Mouse (Mus musculus) CD4-positive helper T cell, adult 2 months (primary cell): ENCODE measurements at regions not wholly inside any gene's neighbourhood (a gene's known extent, or its start where the extent isn't known, plus 50 kb on each side); places are given as distances from the start of the nearest gene placed in this dataset.
"Not testable (repeated sequence)": the region's sequence is repeated elsewhere in the genome, so short reads cannot be mapped to it uniquely, and the experiment has no call there.

Experiments
- DNase-seq: peaks from one replicate; pipeline ENCODE4 v3.0.0-alpha.2; 2012; ENCODE audit warnings: low read depth, missing footprints, low spot score

DNA sequence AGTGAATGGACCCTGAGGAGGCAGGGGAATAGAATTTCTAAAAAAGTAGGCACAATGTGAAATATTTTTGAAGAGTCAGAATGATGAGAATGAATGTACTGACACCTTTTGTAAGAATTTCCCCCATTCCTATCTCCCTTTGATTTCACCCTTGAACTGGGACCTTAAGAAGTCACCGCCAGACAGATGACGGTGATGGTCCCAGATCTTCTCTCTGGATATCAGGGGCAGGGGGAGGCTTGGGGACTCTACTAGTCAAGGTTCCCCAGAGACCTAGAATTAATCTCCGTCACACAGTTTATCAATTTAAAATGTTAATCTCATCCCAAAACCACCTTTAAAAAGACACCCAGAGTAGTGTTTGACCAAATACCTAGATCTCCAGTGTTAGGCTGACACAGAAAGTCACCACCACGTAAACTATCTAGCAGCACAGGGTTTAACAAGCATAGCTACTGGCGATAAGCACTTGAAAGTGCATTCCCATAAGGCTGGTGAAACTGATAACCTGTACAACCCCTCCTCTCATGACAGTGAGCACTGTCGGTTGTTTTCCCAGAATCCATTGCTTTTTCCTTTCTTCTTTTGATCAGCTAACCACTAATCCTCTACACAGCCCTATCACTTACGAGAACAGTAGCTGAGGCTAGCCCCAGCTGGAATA is 163.5 kb upstream of the Cdkn3 start:
- no peak for DNase-seq

DNA sequence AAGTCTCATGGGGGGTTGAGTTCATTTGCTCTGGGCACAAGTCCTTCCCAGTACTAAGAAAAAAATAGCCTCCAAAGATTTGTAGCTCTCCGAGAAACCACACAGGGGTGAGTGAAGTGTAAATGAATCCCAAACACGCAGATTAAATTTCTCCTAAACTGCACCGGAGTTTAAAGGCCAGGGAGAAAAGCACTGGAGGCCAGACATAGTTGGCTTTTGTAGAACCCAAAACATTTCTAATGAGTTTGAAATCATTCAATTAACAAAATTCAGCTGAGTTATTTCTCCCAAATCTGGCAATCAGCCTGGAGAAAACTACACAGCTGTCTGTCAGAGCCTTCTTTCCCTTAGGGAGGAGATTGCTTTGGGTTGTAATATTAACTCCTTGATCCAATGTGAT is 166.2 kb upstream of the Cdkn3 start:
- no peak for DNase-seq

DNA sequence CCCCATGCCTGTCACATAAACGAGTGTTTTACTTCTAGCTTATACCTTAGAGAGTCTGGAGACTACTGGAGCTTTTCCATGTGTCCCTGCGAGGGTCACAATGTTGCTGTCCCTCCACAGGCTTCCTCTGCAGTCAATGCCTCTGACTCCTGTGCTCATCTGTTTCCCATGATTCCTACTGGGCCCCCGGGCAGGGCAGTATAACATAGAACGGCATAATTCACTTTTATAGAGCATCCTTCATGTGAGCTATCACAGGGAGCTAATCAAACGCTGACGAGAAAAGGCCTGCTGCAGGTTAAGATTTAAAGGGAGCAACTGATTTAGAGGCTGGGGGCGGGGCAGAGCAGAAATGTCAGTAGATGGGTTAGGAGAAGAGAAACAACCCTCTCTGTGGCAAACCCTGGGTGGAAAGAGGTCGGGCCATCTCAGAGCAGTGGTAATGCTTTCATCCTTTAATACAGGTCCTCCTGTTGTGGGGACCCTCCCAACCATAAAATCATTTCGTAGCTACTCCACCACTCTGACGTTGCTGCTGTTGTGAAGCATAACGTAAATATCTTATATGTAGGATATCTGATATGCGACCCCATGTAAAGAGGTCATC is 168.5 kb upstream of the Cdkn3 start:
- DNase-seq: no peak

DNA sequence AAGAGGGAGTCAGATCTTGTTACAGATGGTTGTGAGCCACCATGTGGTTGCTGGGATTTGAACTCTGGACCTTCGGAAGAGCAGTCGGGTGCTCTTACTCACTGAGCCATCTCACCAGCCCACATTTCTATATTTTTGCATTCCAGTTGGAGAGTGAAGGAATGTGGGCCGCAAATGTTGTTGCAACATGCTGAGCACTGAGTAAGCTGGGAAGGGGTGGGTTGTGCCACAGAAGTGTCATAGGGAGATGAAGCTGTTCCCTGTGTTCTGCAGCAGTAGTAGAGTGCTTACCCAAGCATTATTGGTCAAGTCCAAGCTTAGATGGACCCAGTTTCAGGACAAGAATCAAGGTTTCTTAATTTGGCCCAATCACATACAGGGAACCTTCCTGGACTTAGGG is 169.1 kb upstream of the Cdkn3 start:
- DNase-seq: no peak

GRCm38 (mm10) chr14:46586093-46586492 is 174.2 kb upstream of the Cdkn3 start:
- DNase-seq: no peak

DNA sequence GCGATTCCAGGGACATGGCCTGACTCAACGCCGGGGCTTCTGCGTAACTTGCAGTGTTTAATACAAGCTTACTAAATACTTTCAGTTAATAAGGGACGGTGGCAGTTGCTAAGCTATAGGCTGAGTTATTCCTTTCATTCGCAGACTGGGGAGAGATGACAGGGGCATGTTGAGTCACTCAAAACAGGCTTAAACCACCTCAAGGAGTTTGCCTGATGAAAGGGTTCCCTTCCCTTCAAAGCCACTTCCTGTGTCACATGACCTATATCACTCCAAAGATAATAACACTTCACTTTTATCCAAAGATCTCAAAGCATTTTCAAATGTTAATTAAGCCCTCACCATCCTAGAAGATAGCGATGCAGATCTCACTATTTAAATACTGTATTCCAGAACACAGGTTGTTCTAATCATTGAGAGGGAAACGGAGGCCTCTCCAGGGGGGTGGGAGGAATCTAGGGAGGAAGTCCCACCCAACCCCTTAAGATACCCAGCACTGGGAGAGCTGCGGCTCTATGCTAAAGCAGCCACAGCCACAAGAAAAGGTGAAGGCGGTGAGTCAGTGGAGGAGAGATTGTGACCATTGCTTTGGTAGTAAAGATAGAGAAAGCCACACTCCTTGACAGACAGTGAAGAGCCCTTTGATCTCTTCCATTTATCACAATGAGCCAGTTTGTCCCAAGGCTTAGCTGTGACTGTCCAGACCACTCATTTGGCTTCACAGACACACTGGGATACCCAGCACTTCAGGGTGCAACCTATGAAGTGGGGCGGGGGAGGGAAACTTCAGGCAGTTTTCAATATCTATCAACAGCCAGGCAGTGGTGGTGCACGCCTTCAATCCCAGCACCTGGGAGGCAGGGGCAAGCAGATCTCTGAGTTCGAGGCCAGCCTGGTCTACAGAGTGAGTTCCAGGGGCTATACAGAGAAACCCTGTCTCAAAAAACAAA is 182.0 kb upstream of the Cdkn3 start:
- peak; percentile 17 for DNase-seq

DNA sequence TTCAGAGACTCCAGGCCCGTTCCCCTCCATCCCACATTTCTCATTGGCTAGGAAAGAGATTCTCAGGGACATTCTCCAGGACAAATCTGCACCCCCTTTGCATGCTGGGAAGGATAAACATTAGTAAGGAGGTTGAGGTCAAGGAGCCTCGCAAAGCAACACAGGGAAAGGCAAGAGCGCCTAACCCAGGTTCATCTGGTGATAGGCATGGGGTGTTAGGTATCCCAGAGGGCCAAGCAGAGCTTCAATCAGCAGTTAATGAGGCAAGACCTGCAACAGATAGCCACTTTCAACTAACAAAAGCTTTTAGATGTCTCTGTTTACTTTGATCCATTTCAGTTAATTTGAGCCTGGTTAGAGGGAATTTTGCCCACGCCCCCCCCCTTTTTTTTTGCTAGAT is 184.5 kb upstream of the Cdkn3 start:
- no peak for DNase-seq

DNA sequence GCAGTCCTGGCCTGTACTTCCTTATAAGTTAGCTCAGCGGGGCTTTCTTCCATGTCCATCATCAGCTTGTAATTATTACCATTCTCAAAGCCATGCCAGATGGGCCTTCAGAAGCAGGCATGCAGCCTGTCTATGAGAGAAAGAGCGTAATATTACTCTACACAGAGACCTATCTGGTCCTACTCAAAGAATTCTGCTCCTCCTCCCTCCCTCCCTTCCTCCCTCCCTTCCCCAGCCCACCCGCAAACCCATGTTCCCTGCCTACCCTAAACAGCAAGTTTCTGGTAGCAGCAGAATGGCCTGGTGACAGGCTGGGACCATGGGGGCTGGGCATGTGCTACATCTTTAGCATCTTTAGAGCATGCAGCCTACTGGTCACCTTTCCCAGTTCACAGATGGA is 184.9 kb upstream of the Cdkn3 start:
- no peak for DNase-seq

GRCm38 (mm10) chr14:46573401-46573800 is 182.9 kb upstream of the Bmp4 start:
- no peak for DNase-seq

- not testable (repeated sequence) for DNase-seq
Observed at GRCm38 (mm10) chr14:46572972-46573371, 182.5 kb upstream of the Bmp4 start.

GRCm38 (mm10) chr14:46571841-46572240 is 181.4 kb upstream of the Bmp4 start:
- no peak for DNase-seq

DNA sequence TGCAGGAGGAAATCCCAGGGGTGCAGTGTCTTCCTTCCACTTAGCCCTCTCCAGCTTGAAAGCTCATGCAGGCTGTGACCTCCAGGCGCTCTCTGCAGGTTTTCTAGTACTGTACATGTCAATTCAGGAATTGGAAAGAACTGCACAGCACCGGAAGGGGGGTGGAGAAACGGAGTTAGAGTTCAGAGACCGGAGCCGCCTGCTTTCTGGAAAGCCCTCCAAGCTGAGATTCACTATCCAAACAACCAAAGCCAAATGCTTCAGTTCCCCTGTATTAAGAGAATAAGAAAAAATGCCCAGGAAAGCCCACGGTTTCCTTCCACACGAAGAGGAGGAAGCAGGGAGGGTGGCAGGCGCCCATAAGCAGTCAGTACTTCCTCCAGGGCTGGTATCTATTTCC is 178.8 kb upstream of the Bmp4 start:
- DNase-seq: no peak

GRCm38 (mm10) chr14:46567411-46567780 is 176.9 kb upstream of the Bmp4 start:
- DNase-seq: no peak

GRCm38 (mm10) chr14:46566681-46567410 is 176.4 kb upstream of the Bmp4 start:
- DNase-seq: no peak

DNA sequence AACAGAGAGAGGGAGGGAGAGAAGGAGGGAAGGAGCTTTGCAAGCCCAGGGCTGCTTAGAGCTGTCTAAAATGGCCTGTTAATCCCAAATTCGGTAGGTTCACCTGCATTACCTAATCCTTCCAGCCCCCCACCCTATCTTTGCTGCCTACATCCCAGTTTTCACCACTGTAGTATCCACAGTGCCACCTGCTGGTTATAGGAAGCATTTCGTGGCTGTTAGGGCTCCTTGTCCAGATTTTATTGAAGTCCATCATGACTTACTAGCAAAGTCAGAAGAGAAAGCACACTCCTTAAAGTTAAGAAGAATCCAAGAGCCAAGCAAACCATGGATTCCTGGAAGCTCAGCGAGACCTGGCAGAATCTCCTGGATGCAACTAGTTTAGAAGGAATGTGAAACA is 174.5 kb upstream of the Bmp4 start:
- peak; percentile 4 for DNase-seq

DNA sequence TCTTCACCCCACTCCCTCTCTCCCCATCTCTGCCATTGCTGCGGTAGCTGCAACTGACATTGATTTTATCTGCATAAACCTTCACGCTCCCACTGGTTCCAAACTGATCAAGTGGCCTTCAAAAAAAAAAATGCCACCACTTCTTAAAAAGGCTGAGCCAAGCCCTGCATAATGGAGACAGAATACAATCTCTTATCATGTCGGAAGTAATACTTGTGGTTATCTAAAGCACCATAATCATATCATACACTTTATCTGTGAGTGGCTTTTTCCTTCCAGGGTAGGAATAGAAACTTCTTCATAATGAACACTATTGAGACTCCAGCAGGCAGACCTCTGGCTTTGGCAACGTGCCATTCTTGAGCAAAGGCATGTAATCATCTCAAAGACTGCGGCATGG is 171.5 kb upstream of the Bmp4 start:
- DNase-seq: no peak

DNA sequence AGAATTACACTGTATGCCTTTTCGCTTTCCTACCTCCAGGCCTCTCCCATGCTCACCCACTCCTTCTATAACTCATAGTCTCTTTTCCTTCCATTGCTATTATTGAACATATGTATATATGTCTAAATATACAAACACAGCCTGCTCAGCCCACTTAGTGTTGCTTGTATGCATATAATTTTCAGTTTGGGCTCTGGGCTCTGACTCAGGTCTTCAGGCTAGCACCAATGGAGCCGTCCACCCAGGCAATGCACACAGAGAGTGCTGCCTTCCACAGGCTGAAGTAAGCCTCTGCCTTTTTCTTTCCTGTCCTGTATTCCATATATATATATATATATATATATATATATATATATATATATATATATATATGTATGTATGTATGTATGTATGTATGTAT is 162.8 kb upstream of the Bmp4 start:
- DNase-seq: no peak

DNA sequence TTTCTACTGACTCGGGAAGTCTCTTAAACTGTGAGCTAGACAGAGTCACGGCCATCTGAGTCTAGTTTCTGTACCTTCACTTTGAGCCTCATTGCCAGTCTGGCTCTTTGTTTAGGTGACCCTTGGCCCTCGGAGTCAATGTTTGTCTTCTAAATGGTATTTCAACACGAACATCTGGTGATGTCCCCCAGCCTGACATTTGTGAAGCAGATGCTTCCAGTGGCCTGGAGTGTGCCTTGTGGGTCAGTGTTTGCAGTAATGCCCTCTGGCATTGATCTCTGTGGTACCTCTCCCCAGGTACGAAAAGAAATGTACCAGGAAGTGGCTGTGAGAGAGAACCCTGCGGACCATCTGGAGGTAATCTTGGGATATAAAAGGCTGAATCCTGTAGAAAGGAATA is 155.7 kb upstream of the Bmp4 start:
- DNase-seq: no peak

GRCm38 (mm10) chr14:46539466-46540187 is 149.2 kb upstream of the Bmp4 start:
- no peak for DNase-seq

- DNase-seq: no peak
Observed at GRCm38 (mm10) chr14:46536002-46536762, 145.7 kb upstream of the Bmp4 start.

GRCm38 (mm10) chr14:46532697-46533096 is 142.2 kb upstream of the Bmp4 start:
- DNase-seq: no peak
